In the genomic region with DNA sequence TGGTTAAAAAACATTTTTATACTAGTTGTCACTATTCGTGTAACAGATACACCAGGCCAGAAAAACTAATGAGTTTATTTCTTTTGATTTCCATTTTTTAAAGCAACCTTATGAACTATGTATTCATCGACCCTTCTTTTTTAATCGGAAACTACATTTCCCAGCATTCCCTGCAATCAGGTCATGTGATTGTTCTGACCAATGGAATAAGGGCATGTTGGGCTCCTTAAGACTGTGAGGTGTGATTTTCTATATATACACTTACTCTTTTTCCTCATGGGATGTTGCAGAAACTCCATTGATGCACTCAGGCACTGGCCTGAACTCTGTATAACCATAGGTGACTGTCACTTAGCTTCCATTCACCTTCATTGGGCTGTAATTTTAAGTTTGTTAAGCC, we compare ENCODE assay signal across 18 mouse cellular contexts. TPM values are rescaled to one million over a fixed set of nuclear protein-coding genes. Genes with fewer than 3 reads are reported as not detected.
DNase-seq lines count a peak whose midpoint lies in the region; ATAC-seq and TF ChIP-seq lines count a peak whose summit lies in the region.
"Had no signal": no experiment of that assay in that cellular context is flagged by ENCODE, and none has a peak within 500 bp of the region (broad histone marks: within the 10 kb centered on the region; RNA-seq: fewer than 3 reads in every experiment).

No protein-coding gene starts in this region.

- H3K27me3 ChIP-seq in hindbrain, embryonic 14.5 days (ENCODE audit: control insufficient read depth, insufficient read depth, low read length) = no peaks in the 10 kb centered on the region
- 0 out of 2 replicates have a peak, but pooled peaks cover 3% of the 10 kb centered on the region for H3K27me3 ChIP-seq in hindbrain, embryonic 12.5 days
- H3K27me3 ChIP-seq in forebrain, embryonic 14.5 days (replicated peaks; ENCODE audit: control insufficient read depth, insufficient read depth, low read length) = no peaks in the 10 kb centered on the region

- no peak for TF ChIP-seq CTCF in gastrocnemius, adult 2 months (IDR thresholded peaks at IDR 0.05)

- 59% methylated on average over 3 of the region's 3 CpGs for WGBS in hindbrain, embryonic 14.5 days
- WGBS in hindbrain, embryonic 12.5 days = 67% methylated on average over 3 of the region's 3 CpGs
- WGBS in forebrain, embryonic 14.5 days = 70% methylated on average over 3 of the region's 3 CpGs

- no peak for ATAC-seq in hindbrain, embryonic 14.5 days (ENCODE audit: low FRiP score)
- no peak for ATAC-seq in hindbrain, embryonic 12.5 days (ENCODE audit: low FRiP score)
- ATAC-seq in forebrain, embryonic 14.5 days = peak; percentile 61; the same call in 1 of the 2 replicates
- ATAC-seq: CD4-positive, CD25-positive, alpha-beta regulatory T cell, adult 4 months; intestine, postnatal 0 days had no signal

- DNase-seq in hindbrain, embryonic 14.5 days (ENCODE audit: low spot score) = peak; percentile 71
- DNase-seq in 3T3-L1 (ENCODE audit: low read depth, low spot score) (peak; percentile 8), MEL-GATA-1-ER (ENCODE audit: extremely low read depth, low read depth) (peak; percentile 9)
- DNase-seq in forebrain, embryonic 14.5 days (ENCODE audit: low spot score) = peak; percentile 73
- no peak for DNase-seq in kidney, adult 9 months
- DNase-seq in right cerebral cortex, postnatal 10 days (ENCODE audit: low spot score in 2 of 2) = no peak
- no peak for DNase-seq in gastrocnemius, adult 2 months
- DNase-seq: heart, adult 18-20 months; heart, postnatal 10 days; kidney, postnatal 25 days; right cerebral cortex, postnatal 14 days had no signal

- intact Hi-C loops in gastrocnemius, adult 2 months (cut with DNase I) = no loop called here

- H3K4me2 ChIP-seq in hindbrain, embryonic 14.5 days (replicated peaks) = no peak overlapping the region
- H3K4me2 ChIP-seq in hindbrain, embryonic 12.5 days (replicated peaks) = no peak overlapping the region
- no peak overlapping the region for H3K4me2 ChIP-seq in forebrain, embryonic 14.5 days (ENCODE audit: low read length)
- H3K4me2 ChIP-seq: limb, embryonic 12.5 days had no signal

- no peak overlapping the region for H3K27ac ChIP-seq in hindbrain, embryonic 14.5 days
- no peak overlapping the region for H3K27ac ChIP-seq in hindbrain, embryonic 12.5 days
- no peak overlapping the region for H3K27ac ChIP-seq in forebrain, embryonic 14.5 days (ENCODE audit: low read depth, low read length)
- H3K27ac ChIP-seq in gastrocnemius, adult 2 months = no peak overlapping the region
- H3K27ac ChIP-seq: limb, embryonic 12.5 days had no signal

- H3K9ac ChIP-seq in hindbrain, embryonic 14.5 days = no peak overlapping the region
- no peak overlapping the region for H3K9ac ChIP-seq in hindbrain, embryonic 12.5 days
- no peak overlapping the region for H3K9ac ChIP-seq in forebrain, embryonic 14.5 days (ENCODE audit: low read length)
- H3K9ac ChIP-seq: limb, embryonic 12.5 days had no signal

- H3K4me1 ChIP-seq in hindbrain, embryonic 14.5 days (replicated peaks; ENCODE audit: control insufficient read depth, insufficient read depth, low read length) = no peaks in the 10 kb centered on the region
- H3K4me1 ChIP-seq in hindbrain, embryonic 12.5 days = 0 out of 2 replicates have a peak, but pooled peaks cover 3% of the 10 kb centered on the region
- H3K4me1 ChIP-seq in forebrain, embryonic 14.5 days (ENCODE audit: control insufficient read depth, insufficient read depth, low read length) = no peaks in the 10 kb centered on the region

- H3K36me3 ChIP-seq in hindbrain, embryonic 14.5 days (replicated peaks; ENCODE audit: control insufficient read depth, insufficient read depth) = no peaks in the 10 kb centered on the region
- H3K36me3 ChIP-seq in hindbrain, embryonic 12.5 days = no peaks in the 10 kb centered on the region
- no peaks in the 10 kb centered on the region for H3K36me3 ChIP-seq in forebrain, embryonic 14.5 days (ENCODE audit: control insufficient read depth, insufficient read depth, low read length)
- H3K36me3 ChIP-seq: limb, embryonic 12.5 days had no signal

- H3K9me3 ChIP-seq in hindbrain, embryonic 14.5 days (ENCODE audit: control insufficient read depth, low read length) = no peaks in the 10 kb centered on the region
- H3K9me3 ChIP-seq in hindbrain, embryonic 12.5 days (replicated peaks) = no peaks in the 10 kb centered on the region
- no peaks in the 10 kb centered on the region for H3K9me3 ChIP-seq in forebrain, embryonic 14.5 days (replicated peaks; ENCODE audit: control insufficient read depth, low read length)
- H3K9me3 ChIP-seq: limb, embryonic 12.5 days had no signal

- no peak overlapping the region for H3K4me3 ChIP-seq in hindbrain, embryonic 14.5 days (replicated peaks; ENCODE audit: low read length)
- no peak overlapping the region for H3K4me3 ChIP-seq in hindbrain, embryonic 12.5 days
- no peak overlapping the region for H3K4me3 ChIP-seq in forebrain, embryonic 14.5 days (ENCODE audit: low read depth, low read length)
- H3K4me3 ChIP-seq in gastrocnemius, adult 2 months = no peak overlapping the region
- H3K4me3 ChIP-seq: limb, embryonic 12.5 days had no signal

RNA-seq across cellular contexts. Expression of a gene that starts 44.6 kb away (rescaled TPM):
- 0.12 and 0.21 TPM in 2 replicates for polyA plus RNA-seq in hindbrain, embryonic 14.5 days (2014; fragmentation: Nextera tagmentation; extraction: Ambion mirVana)
- 0.30 and 0.44 TPM in 2 replicates for polyA plus RNA-seq in hindbrain, embryonic 12.5 days (2016; fragmentation: Nextera tagmentation; extraction: Ambion mirVana)
- 0.10 and 0.21 TPM in 2 replicates for polyA plus RNA-seq in forebrain, embryonic 14.5 days (2014; fragmentation: Nextera tagmentation; extraction: Ambion mirVana)
- total RNA-seq in gastrocnemius, adult 2 months (2021) = not detected
- total RNA-seq: megakaryocyte progenitor cell, adult 5-6 weeks had no signal
- polyA plus RNA-seq: CD4-positive, CD25-positive, alpha-beta regulatory T cell, adult 4 months had no signal

RNA-seq across cellular contexts. Expression of a gene that starts 48.7 kb away (rescaled TPM):
- polyA plus RNA-seq in hindbrain, embryonic 14.5 days (2014; fragmentation: Nextera tagmentation; extraction: Ambion mirVana) = 0.17 TPM in 1 of 2 replicates, not detected in the other
- 0.19 and 0.36 TPM in 2 replicates for polyA plus RNA-seq in hindbrain, embryonic 12.5 days (2016; fragmentation: Nextera tagmentation; extraction: Ambion mirVana)
- polyA plus RNA-seq in forebrain, embryonic 14.5 days (2014; fragmentation: Nextera tagmentation; extraction: Ambion mirVana) = not detected in 2 replicates
- not detected for total RNA-seq in gastrocnemius, adult 2 months (2021)
- total RNA-seq: adrenal gland, postnatal 4 days; heart, adult 18-20 months; heart, postnatal 10 days; megakaryocyte progenitor cell, adult 5-6 weeks had no signal
- polyA plus RNA-seq: CD4-positive, CD25-positive, alpha-beta regulatory T cell, adult 4 months; limb, embryonic 12.5 days; neural tube, embryonic 11.5 days had no signal

Comparison
In these comparisons a context has a peak if more than half of its experiments do, and no peak if none do; other contexts are left out.
1. DNase-seq: peak in hindbrain, embryonic 14.5 days (single experiment), 3T3-L1 (single experiment), MEL-GATA-1-ER (single experiment) and forebrain, embryonic 14.5 days (single experiment); none in kidney, adult 9 months (single experiment), right cerebral cortex, postnatal 10 days (0 of 2) and gastrocnemius, adult 2 months (single experiment).